Mouse (Mus musculus) ES-Bruce4 (cell line): ENCODE data around the gene Sacm1l. TPM values are rescaled to one million over a fixed set of nuclear protein-coding genes. Genes with fewer than 3 reads are reported as not detected.

Experiments
- H3K27ac ChIP-seq: 2 replicates; pipeline ENCODE4 v1.5.1; 2012; ENCODE audit warnings: low read length, inconsistent platforms; ENCODE audit not compliant: insufficient read depth
- H3K27me3 ChIP-seq: 2 replicates; pipeline ENCODE4 v1.6.1; 2012; ENCODE audit warnings: mild to moderate bottlenecking, low read length, inconsistent platforms; ENCODE audit not compliant: control insufficient read depth, poor library complexity, insufficient read depth, severe bottlenecking
- H3K36me3 ChIP-seq: 2 replicates; pipeline ENCODE4 v1.6.1; 2012; ENCODE audit warnings: inconsistent platforms, mild to moderate bottlenecking, low read length, moderate library complexity; ENCODE audit not compliant: control insufficient read depth, poor library complexity, insufficient read depth, severe bottlenecking
- H3K4me1 ChIP-seq: one replicate; pipeline ENCODE4 v1.8.1; 2011; ENCODE audit warnings: low read length; ENCODE audit not compliant: control insufficient read depth, insufficient read depth
- H3K4me3 ChIP-seq: 2 replicates; pipeline ENCODE4 v1.5.1; 2011; ENCODE audit warnings: low read depth, mild to moderate bottlenecking, low read length
- H3K9ac ChIP-seq: 2 replicates; pipeline ENCODE4 v1.6.1; 2012; ENCODE audit warnings: low read depth, mild to moderate bottlenecking, inconsistent platforms; ENCODE audit not compliant: poor library complexity, severe bottlenecking
- H3K9me3 ChIP-seq: replicated peaks from 2 replicates; pipeline ENCODE4 v1.6.1; 2012; ENCODE audit warnings: mild to moderate bottlenecking, low read length, inconsistent platforms; ENCODE audit not compliant: control insufficient read depth, poor library complexity, insufficient read depth, severe bottlenecking
- CTCF ChIP-seq: IDR thresholded peaks from one replicate; pipeline ENCODE4 v1.8.1; 2011; ENCODE audit warnings: low read depth, low read length
- EP300 ChIP-seq: IDR thresholded peaks from 2 replicates; pipeline ENCODE4 v1.6.1; 2011; ENCODE audit warnings: low read depth, low read length; ENCODE audit not compliant: insufficient read depth
- POLR2A ChIP-seq: IDR thresholded peaks from one replicate; pipeline ENCODE4 v1.8.1; 2011; ENCODE audit warnings: low read length; ENCODE audit not compliant: insufficient read depth
- polyA plus RNA-seq: library from polyadenylated mRNA; stranded (reverse); fragments of >200 nt; gene quantifications from 2 replicates; pipeline ENCODE4 v1.2.4, GENCODE M21; 2011; ENCODE audit warnings: low read depth; ENCODE audit not compliant: missing spikeins, insufficient read depth, insufficient read length

Gene Sacm1l
- polyA plus RNA-seq, 1 experiment: 49.9 TPM

DNA sequence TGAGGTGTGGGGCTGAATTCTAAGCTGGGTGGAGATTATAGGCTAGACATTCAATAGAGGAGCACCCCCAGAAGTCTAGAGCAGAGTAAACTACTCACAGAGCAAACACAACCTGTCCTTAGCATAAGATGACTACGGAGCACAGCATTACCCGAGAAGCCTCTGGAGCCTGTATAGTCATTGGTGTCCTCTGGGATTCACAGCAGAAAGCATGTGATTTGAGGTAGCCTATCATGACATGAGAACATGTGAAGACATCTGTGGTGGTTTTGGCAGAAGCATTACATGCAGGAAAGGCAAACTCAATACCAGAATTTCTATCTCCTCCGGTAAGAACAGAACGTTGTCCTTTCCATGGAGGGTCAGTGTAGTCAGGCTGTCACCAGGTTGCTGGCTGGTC is 44.0 kb upstream of the Sacm1l start:
- no peak overlapping the region for H3K9ac ChIP-seq
- no peaks in the 10 kb centered on the region for H3K27me3 ChIP-seq
- TF ChIP-seq EP300 (no peak), CTCF (no peak), POLR2A (no peak)
- no peaks in the 10 kb centered on the region for H3K36me3 ChIP-seq
- no peak overlapping the region for H3K4me3 ChIP-seq
- H3K9me3 ChIP-seq: no peaks in the 10 kb centered on the region
- no peaks in the 10 kb centered on the region for H3K4me1 ChIP-seq
- no peak overlapping the region for H3K27ac ChIP-seq

GRCm38 (mm10) chr9:123486635-123487034 is 42.9 kb upstream of the Sacm1l start:
- Histone ChIP-seq H3K36me3 (no peaks in the 10 kb centered on the region), H3K9me3 (no peaks in the 10 kb centered on the region), H3K27me3 (no peaks in the 10 kb centered on the region), H3K9ac (no peak overlapping the region), H3K4me3 (no peak overlapping the region), H3K27ac (no peak overlapping the region), H3K4me1 (no peaks in the 10 kb centered on the region)
- TF ChIP-seq EP300 (no peak), POLR2A (no peak), CTCF (no peak)

GRCm38 (mm10) chr9:123489073-123489472 is 40.5 kb upstream of the Sacm1l start:
- Histone ChIP-seq H3K27me3 (no peaks in the 10 kb centered on the region), H3K36me3 (no peaks in the 10 kb centered on the region)

DNA sequence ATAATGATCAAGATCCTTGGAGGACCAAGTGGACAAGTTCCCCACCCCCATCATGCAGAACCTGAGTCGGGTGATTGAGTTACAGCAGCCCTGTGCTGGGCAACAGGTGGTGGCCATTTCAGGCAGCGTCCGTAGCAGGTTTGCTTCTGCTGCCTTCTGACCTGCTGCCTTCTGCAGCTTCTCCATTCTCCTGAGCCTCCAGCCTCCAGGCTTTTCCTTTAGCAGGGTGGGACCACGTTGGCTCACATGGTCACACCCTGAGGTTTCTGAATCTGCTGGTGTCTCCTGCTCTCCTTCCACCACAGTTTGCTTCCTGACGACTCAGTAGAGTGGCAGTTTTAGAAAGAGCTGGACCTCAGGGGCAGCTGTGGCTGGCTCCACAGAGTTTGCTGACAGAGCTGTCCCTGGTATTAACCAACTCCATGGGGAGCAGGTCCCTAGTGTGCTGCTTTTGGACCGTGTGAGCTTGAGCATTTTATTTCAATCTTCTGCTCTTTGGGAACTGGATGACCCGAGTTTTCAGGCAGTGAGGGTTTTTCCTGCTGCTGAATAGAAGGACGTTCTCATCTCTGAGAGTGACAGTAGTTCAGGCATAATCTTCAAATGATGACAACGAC is 39.7 kb upstream of the Sacm1l start:
- H3K4me3 ChIP-seq: no peak overlapping the region
- no peak overlapping the region for H3K27ac ChIP-seq
- H3K9ac ChIP-seq: no peak overlapping the region
- H3K27me3 ChIP-seq: no peaks in the 10 kb centered on the region
- no peaks in the 10 kb centered on the region for H3K4me1 ChIP-seq
- H3K36me3 ChIP-seq: no peaks in the 10 kb centered on the region
- no peaks in the 10 kb centered on the region for H3K9me3 ChIP-seq
- no peak for TF ChIP-seq CTCF
- no peak for TF ChIP-seq POLR2A
- TF ChIP-seq EP300: no peak

More at GRCm38 (mm10) chr9:123489073-123489472, 40.5 kb upstream of the Sacm1l start:
- Histone ChIP-seq H3K27ac (no peak overlapping the region), H3K4me3 (no peak overlapping the region), H3K9ac (no peak overlapping the region), H3K4me1 (no peaks in the 10 kb centered on the region), H3K9me3 (no peaks in the 10 kb centered on the region)
- TF ChIP-seq POLR2A: no peak
- no peak for TF ChIP-seq EP300

GRCm38 (mm10) chr9:123490930-123491329 is 38.6 kb upstream of the Sacm1l start:
- Histone ChIP-seq H3K27ac (no peak overlapping the region), H3K9ac (no peak overlapping the region), H3K36me3 (no peaks in the 10 kb centered on the region), H3K4me3 (no peak overlapping the region), H3K4me1 (no peaks in the 10 kb centered on the region), H3K9me3 (no peaks in the 10 kb centered on the region), H3K27me3 (no peaks in the 10 kb centered on the region)
- TF ChIP-seq EP300: no peak
- no peak for TF ChIP-seq POLR2A
- TF ChIP-seq CTCF: no peak

DNA sequence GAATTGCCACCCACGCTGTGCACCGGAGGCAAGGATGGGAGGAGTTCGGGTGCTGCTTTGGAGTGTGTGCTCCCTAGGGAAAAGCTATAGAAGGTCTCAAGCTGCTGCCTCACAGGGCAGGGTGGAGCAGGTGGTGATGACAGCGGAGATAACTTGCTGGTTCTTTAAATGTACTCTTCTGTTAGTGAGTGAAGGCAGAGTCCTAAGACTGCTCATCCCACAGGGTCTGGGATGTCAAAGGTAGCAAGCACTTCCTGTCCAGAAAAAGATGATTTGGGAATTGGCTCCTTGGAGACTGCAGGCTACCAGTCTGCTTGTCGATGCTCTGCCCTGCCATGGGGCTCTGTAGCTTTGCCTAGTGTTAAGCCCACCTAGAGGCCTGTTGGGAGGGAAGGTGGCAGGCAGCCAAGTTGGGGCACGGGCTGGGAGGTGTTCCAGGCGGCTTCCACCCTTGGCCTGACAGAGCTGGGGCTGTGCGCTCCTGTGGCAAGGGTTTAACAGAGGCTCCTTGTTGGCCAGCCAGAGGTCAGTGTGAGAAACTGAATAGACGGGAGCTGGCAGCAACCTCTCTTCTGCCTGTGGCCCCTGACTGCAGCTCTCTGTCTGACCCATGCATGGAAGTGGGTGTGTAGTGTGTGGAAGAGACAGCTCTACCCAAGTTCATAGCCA is 37.5 kb upstream of the Sacm1l start:
- H3K9me3 ChIP-seq: no peaks in the 10 kb centered on the region
- H3K4me1 ChIP-seq: no peaks in the 10 kb centered on the region
- no peaks in the 10 kb centered on the region for H3K27me3 ChIP-seq
- no peak overlapping the region for H3K9ac ChIP-seq
- no peak overlapping the region for H3K27ac ChIP-seq
- no peaks in the 10 kb centered on the region for H3K36me3 ChIP-seq
- H3K4me3 ChIP-seq: no peak overlapping the region
- TF ChIP-seq POLR2A (no peak), EP300 (no peak), CTCF (no peak)
